In genomic region chr1:119457528-119457855, GRCm38 (mm10) we compare ENCODE assay signal across 8 mouse cellular contexts. TPM values are rescaled to one million over a fixed set of nuclear protein-coding genes. Genes with fewer than 3 reads are reported as not detected.
DNase-seq lines count a peak whose midpoint lies in the region; ATAC-seq and TF ChIP-seq lines count a peak whose summit lies in the region.

No protein-coding gene starts in this region.

- TF ChIP-seq CTCF in layer of hippocampus, adult 2 months (conservative IDR thresholded peaks at IDR 0.05), result no peak

- no peaks in the 10 kb centered on the region for H3K36me3 ChIP-seq in intestine, embryonic 15.5 days

- WGBS in intestine, embryonic 15.5 days, result 39% methylated on average over 5 of the region's 5 CpGs

- ATAC-seq in intestine, embryonic 15.5 days, result no peak

- H3K27me3 ChIP-seq in intestine, embryonic 15.5 days (replicated peaks), result no peaks in the 10 kb centered on the region; the same call in 1 of the 2 replicates

- peak; percentile 24 for DNase-seq in kidney, adult 18-20 months
- DNase-seq in kidney, adult 11 months, result no peak
- peak; percentile 46 for DNase-seq in adrenal gland, postnatal 14 days
- DNase-seq in naive thymus-derived CD4-positive, alpha-beta T cell, adult 2 months (ENCODE audit: low read depth), result peak; percentile 37
- no peak for DNase-seq in layer of hippocampus, adult 2 months (ENCODE audit: low spot score in 2 of 2)
- no peak for DNase-seq in gastrocnemius, postnatal 36 days
- no peak for DNase-seq in left cerebral cortex, adult 11 months (ENCODE audit: low spot score)

- no peaks in the 10 kb centered on the region for H3K9me3 ChIP-seq in intestine, embryonic 15.5 days

- peak overlapping the region; percentile 46 for H3K4me2 ChIP-seq in intestine, embryonic 15.5 days (replicated peaks)

- intact Hi-C loops in gastrocnemius, postnatal 36 days (cut with DNase I), result loop anchor here (5.0 kb wide), 1 partner anchor 220 kb away; no protein-coding TSS in a partner anchor

- H3K4me3 ChIP-seq in intestine, embryonic 15.5 days (replicated peaks), result no peak overlapping the region
- no peak overlapping the region for H3K4me3 ChIP-seq in layer of hippocampus, adult 2 months

- peaks cover 9% of the 10 kb centered on the region; the same call in 1 of the 2 replicates for H3K4me1 ChIP-seq in intestine, embryonic 15.5 days (replicated peaks)

- H3K9ac ChIP-seq in intestine, embryonic 15.5 days, result no peak overlapping the region

- H3K27ac ChIP-seq in intestine, embryonic 15.5 days, result no peak overlapping the region
- no peak overlapping the region for H3K27ac ChIP-seq in layer of hippocampus, adult 2 months

RNA-seq across cellular contexts. Expression of gene Inhbb, which starts 35.4 kb away (rescaled TPM):
- 2.1 and 2.2 TPM in 2 replicates for total RNA-seq in adrenal gland, postnatal 14 days (2021)
- 0.11 and 0.16 TPM in 2 replicates for polyA plus RNA-seq in intestine, embryonic 15.5 days (2015; fragmentation: Nextera tagmentation; extraction: Ambion mirVana)
- total RNA-seq in layer of hippocampus, adult 2 months (2021), result 1 to 10 TPM; 5.9 to 7.8 TPM
- under 1 TPM; 0.33 to 0.67 TPM for total RNA-seq in gastrocnemius, postnatal 36 days (2021)

RNA-seq across cellular contexts. Expression of gene Ralb, which starts 47.1 kb away (rescaled TPM):
- 58.1 and 60.8 TPM in 2 replicates for total RNA-seq in adrenal gland, postnatal 14 days (2021)
- 172 and 179 TPM in 2 replicates for polyA plus RNA-seq in intestine, embryonic 15.5 days (2015; fragmentation: Nextera tagmentation; extraction: Ambion mirVana)
- 10 to 100 TPM; 21.0 to 22.0 TPM for total RNA-seq in layer of hippocampus, adult 2 months (2021)
- total RNA-seq in gastrocnemius, postnatal 36 days (2021), result 1 to 10 TPM; 7.6 to 9.5 TPM

Comparison
In these comparisons a context has a peak if more than half of its experiments do, and no peak if none do; other contexts are left out.
1. DNase-seq: peak in kidney, adult 18-20 months (single experiment), adrenal gland, postnatal 14 days (single experiment) and naive thymus-derived CD4-positive, alpha-beta T cell, adult 2 months (single experiment); none in kidney, adult 11 months (single experiment), layer of hippocampus, adult 2 months (0 of 2), gastrocnemius, postnatal 36 days (0 of 2) and left cerebral cortex, adult 11 months (single experiment).